Comparison of ENCODE assay signal across 18 mouse cellular contexts in the genomic region with DNA sequence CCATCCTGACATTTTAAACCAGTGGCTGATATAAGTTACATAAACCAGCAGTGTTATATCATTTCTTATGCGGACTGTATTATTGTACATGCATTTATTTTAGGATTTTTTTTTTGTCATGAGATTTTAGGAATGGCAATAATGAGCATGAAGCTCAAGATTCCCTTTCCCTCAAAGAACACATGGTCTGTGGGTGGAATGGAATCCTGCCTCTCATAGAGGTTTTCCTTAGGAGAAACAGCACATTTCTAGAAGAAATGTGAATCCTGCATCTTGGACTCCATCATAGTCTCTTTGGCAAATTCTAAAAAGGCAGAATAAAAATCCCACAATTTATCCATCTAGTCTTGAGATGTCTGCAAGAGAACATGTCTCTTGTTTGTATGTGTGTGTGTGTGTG. TPM values are rescaled to one million over a fixed set of nuclear protein-coding genes. Genes with fewer than 3 reads are reported as not detected.
"Had no signal": no experiment of that assay in that cellular context is flagged by ENCODE, and none has a peak within 500 bp of the region (broad histone marks: within the 10 kb centered on the region; RNA-seq: fewer than 3 reads in every experiment).

No protein-coding gene starts in this region.

- ATAC-seq: hindbrain, embryonic 16.5 days; inflammation-experienced regulatory T-cells, adult 6 months; intestine, embryonic 15.5 days; intestine, postnatal 0 days had no signal

- DNase-seq: gastrocnemius, adult 2 months; gastrocnemius, postnatal 10 days; gastrocnemius, postnatal 25 days; heart, adult 2 months; heart, postnatal 14 days; heart, postnatal 36 days; kidney, adult 18-20 months; kidney, adult 8-10 months; kidney, postnatal 10 days; kidney, postnatal 25 days; kidney, postnatal 4 days; liver; liver, embryonic 13.5 days had no signal

RNA-seq across cellular contexts. Expression of a gene that starts 35.7 kb away (rescaled TPM):
- total RNA-seq: gastrocnemius, adult 2 months; gastrocnemius, postnatal 25 days; granulocyte monocyte progenitor cell, adult 5-6 weeks; heart, adult 2 months; heart, postnatal 14 days had no signal
